Mouse (Mus musculus): ENCODE results near the gene Senp5. TPM values are rescaled to one million over a fixed set of nuclear protein-coding genes. Genes with fewer than 3 reads are reported as not detected.

The Senp5 gene
- polyA plus RNA-seq, 1 experiment from 2014 or later: 15.3 TPM

DNA sequence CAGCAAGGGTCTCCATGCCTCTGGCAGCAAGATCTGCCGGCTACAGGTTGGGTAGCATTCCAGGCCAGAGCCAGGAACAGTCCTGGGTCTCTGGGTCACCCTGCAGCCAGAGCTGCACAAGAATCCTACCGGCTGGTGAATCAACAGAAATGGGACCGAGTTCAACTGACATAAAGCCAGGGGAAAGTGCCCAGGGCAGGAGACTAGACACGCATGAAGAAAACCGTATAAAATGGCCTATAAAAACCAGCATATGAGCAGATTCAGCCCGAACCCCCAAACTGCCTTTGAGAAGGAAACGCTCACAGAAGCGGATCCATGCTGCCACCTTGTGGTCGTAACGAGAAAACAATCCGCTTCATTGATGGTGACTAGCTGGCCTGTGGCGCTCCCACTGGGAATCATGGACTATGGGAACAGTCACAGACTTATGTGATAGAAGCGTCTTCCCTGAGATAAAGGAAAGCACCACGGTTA lies 84.8 kb downstream of the Senp5 start:
- Histone ChIP-seq H3K9ac (ENCODE audit: low read depth, low read length) (peak overlapping the region; percentile 31; the same call in 1 of the 2 replicates), H3K4me3 (ENCODE audit: low read depth, low read length) (no peak overlapping the region), H3K27me3 (ENCODE audit: control insufficient read depth, insufficient read depth, low read depth, low read length) (no peaks in the 10 kb centered on the region), H3K4me1 (ENCODE audit: control insufficient read depth, insufficient read depth, low read length) (no peaks in the 10 kb centered on the region; the same call in 1 of the 2 replicates), H3K9me3 (replicated peaks; ENCODE audit: control insufficient read depth, low read length, poor library complexity, severe bottlenecking) (no peaks in the 10 kb centered on the region), H3K4me2 (ENCODE audit: low read length) (peak overlapping the region; percentile 33), H3K27ac (ENCODE audit: low read length) (no peak overlapping the region; the same call in 1 of the 2 replicates), H3K36me3 (ENCODE audit: control insufficient read depth, insufficient read depth, low read length) (no peaks in the 10 kb centered on the region)
- ATAC-seq: peak; percentile 54; the same call in 1 of the 2 replicates
- WGBS: 6% methylated on average over 14 of the region's 14 CpGs

DNA sequence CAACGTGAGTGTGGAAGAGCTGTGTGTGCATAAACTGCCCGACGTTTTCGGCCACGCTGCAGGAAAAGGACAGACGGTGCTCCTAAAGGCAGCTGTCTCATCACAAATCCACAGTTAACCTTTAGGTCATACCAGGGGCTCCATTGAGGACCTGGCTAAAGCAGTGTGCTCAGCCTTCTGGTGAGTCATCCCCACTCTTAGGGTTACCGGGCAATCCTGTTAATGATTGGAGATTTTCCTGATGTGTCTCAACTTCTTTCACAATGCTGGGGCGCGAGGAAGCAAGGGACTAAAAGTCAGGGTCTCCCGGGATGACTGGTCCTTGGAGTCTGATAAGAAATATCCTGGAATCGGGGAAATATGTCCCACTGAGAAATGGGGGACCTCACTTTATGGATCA lies 85.3 kb downstream of the Senp5 start:
- WGBS: 83% methylated on average over 11 of the region's 11 CpGs
- Histone ChIP-seq H3K36me3 (ENCODE audit: control insufficient read depth, insufficient read depth, low read length) (no peaks in the 10 kb centered on the region), H3K9ac (ENCODE audit: low read depth, low read length) (peak overlapping the region; percentile 31; the same call in 1 of the 2 replicates), H3K27ac (ENCODE audit: low read length) (no peak overlapping the region), H3K9me3 (replicated peaks; ENCODE audit: control insufficient read depth, low read length, poor library complexity, severe bottlenecking) (no peaks in the 10 kb centered on the region), H3K4me2 (ENCODE audit: low read length) (no peak overlapping the region), H3K27me3 (ENCODE audit: control insufficient read depth, insufficient read depth, low read depth, low read length) (no peaks in the 10 kb centered on the region), H3K4me1 (ENCODE audit: control insufficient read depth, insufficient read depth, low read length) (no peaks in the 10 kb centered on the region; the same call in 1 of the 2 replicates), H3K4me3 (ENCODE audit: low read depth, low read length) (no peak overlapping the region)
- no peak for ATAC-seq

DNA sequence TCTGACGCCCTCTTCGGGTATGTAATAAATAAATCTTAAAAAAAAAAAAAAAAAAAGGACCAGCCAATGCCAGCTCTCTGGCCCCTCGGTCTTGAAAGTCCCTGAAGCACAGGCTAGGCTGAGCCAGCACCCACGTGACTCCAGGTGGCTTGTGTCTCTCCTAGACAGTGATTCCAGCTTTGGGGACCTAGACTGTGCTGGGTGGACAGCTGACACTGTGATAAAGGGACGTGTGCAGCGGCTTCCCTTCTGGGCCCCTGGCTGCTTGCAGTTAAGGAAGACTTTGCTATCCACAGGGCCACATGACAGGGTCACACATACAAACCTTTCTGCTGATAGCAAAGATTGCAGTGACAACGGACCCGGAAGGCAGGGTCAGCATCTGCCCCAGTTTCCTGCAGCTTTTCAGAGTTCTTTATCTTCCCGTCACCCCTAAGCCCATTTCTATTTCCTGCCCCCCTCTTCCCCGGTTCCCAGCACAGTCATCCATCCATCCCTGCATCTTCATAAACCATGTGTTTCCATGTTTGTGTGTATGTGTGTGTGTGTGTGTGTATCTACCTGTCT lies 92.7 kb downstream of the Senp5 start:
- no peaks in the 10 kb centered on the region for H3K27me3 ChIP-seq (ENCODE audit: control insufficient read depth, insufficient read depth, low read depth, low read length)
- peaks cover 7% of the 10 kb centered on the region; the same call in 1 of the 2 replicates for H3K4me1 ChIP-seq (ENCODE audit: control insufficient read depth, insufficient read depth, low read length)
- no peak overlapping the region for H3K27ac ChIP-seq (ENCODE audit: low read length)
- H3K9me3 ChIP-seq (replicated peaks; ENCODE audit: control insufficient read depth, low read length, poor library complexity, severe bottlenecking): no peaks in the 10 kb centered on the region
- H3K9ac ChIP-seq (ENCODE audit: low read depth, low read length): no peak overlapping the region
- 82% methylated on average over 10 of the region's 10 CpGs for WGBS
- H3K4me2 ChIP-seq (ENCODE audit: low read length): no peak overlapping the region
- ATAC-seq: no peak
- no peaks in the 10 kb centered on the region for H3K36me3 ChIP-seq (ENCODE audit: control insufficient read depth, insufficient read depth, low read length)
- H3K4me3 ChIP-seq (ENCODE audit: low read depth, low read length): no peak overlapping the region

Small RNA genes lying within 50 kb of the gene (microRNA-seq; reads per million reads assigned to microRNA genes)
- gene Gm26269: not detected

Other genes with a start within 250 kb of the Senp5 start
- gene Meltf, start 124.5 kb downstream of the Senp5 start, polyA plus RNA-seq (2015; fragmentation: Nextera tagmentation; extraction: Ambion mirVana): 0.07 and 0.28 TPM in 2 replicates
- 2.7 and 3.5 TPM in 2 replicates for gene Pigz, start 69.4 kb downstream of the Senp5 start, polyA plus RNA-seq (2015; fragmentation: Nextera tagmentation; extraction: Ambion mirVana)
- 114 and 117 TPM in 2 replicates for gene 0610012G03Rik, start 54.8 kb downstream of the Senp5 start, polyA plus RNA-seq (2015; fragmentation: Nextera tagmentation; extraction: Ambion mirVana)
- gene Ncbp2, start 54.8 kb downstream of the Senp5 start, polyA plus RNA-seq (2015; fragmentation: Nextera tagmentation; extraction: Ambion mirVana): 103 and 105 TPM in 2 replicates
- 37.5 and 40.4 TPM in 2 replicates for gene Pak2, start 76.1 kb upstream of the Senp5 start, polyA plus RNA-seq (2015; fragmentation: Nextera tagmentation; extraction: Ambion mirVana)
- 104 and 107 TPM in 2 replicates for gene Pigx, start 96.5 kb upstream of the Senp5 start, polyA plus RNA-seq (2015; fragmentation: Nextera tagmentation; extraction: Ambion mirVana)
- 49.1 and 51.6 TPM in 2 replicates for gene Cep19, start 96.5 kb upstream of the Senp5 start, polyA plus RNA-seq (2015; fragmentation: Nextera tagmentation; extraction: Ambion mirVana)
- gene Nrros, start 162.3 kb upstream of the Senp5 start, polyA plus RNA-seq (2015; fragmentation: Nextera tagmentation; extraction: Ambion mirVana): 6.7 and 6.8 TPM in 2 replicates
- not detected in 2 replicates for gene Bex6, start 176.5 kb upstream of the Senp5 start, polyA plus RNA-seq (2015; fragmentation: Nextera tagmentation; extraction: Ambion mirVana)
- 5.9 and 8.2 TPM in 2 replicates for gene Fbxo45, start 243.9 kb upstream of the Senp5 start, polyA plus RNA-seq (2015; fragmentation: Nextera tagmentation; extraction: Ambion mirVana)
- 13.8 and 16.0 TPM in 2 replicates for gene Wdr53, start 243.9 kb upstream of the Senp5 start, polyA plus RNA-seq (2015; fragmentation: Nextera tagmentation; extraction: Ambion mirVana)